Mouse (Mus musculus) left cerebral cortex, adult 18-20 months (tissue): ENCODE data around the gene Cul4b. TPM values are rescaled to one million over a fixed set of nuclear protein-coding genes. Genes with fewer than 3 reads are reported as not detected.

Experiments used
- total RNA-seq, 2 experiments: library from RNA; stranded (reverse); gene quantifications; 2 replicates each; pipeline ENCODE4 v1.2.3; 2021

Gene Cul4b
- total RNA-seq, 2 experiments from 2014 or later: 32.3 to 34.4 TPM

Other genes starting within 250 kb of the Cul4b start
- 10 to 100 TPM; 75.1 to 75.2 TPM for gene Lamp2, start 119.7 kb downstream of the Cul4b start, total RNA-seq
- 10 to 100 TPM; 73.0 to 75.3 TPM for gene Mcts1, start 24.4 kb upstream of the Cul4b start, total RNA-seq
- 10 to 100 TPM; 21.0 to 24.3 TPM for gene C1galt1c1, start 58.9 kb upstream of the Cul4b start, total RNA-seq
- not detected for gene 6030498E09Rik, start 196.5 kb upstream of the Cul4b start, total RNA-seq